Mouse (Mus musculus): ENCODE data around the gene Bin2. TPM values are rescaled to one million over a fixed set of nuclear protein-coding genes. Genes with fewer than 3 reads are reported as not detected.
A peak's percentile ranks its signal among the peaks of the same experiment; 100 is the strongest.

The Bin2 gene
- polyA plus RNA-seq, 1 experiment: 114 TPM

DNA sequence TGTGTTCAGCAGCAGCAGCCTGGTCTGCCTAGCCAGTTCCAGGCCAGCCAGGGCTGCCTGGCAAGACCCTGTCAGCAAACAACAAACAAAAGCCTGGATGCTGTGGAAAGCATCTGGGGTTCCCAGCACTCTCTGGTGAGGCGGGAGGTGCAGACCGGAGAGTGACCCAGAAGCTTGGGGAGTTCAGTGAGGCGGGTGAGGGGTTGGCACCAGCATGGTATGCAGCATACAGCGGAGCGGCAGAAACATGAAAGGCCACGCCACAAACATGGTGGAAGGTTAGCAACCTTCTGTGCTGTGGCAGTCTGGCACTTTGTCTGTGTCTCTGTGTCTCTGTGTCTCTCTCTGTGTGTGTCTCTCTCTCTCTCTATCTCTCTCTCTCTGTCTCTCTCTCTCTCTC lies 17.1 kb upstream of the Bin2 start:
- TF ChIP-seq POLR2A (IDR thresholded peaks at IDR 0.05; ENCODE audit: control insufficient read depth, extremely low read depth, insufficient read depth, low read length, poor library complexity) (no peak), CTCF (IDR thresholded peaks at IDR 0.05; ENCODE audit: borderline replicate concordance, control insufficient read depth, extremely low read depth, insufficient read depth, low read length, poor library complexity) (no peak)

DNA sequence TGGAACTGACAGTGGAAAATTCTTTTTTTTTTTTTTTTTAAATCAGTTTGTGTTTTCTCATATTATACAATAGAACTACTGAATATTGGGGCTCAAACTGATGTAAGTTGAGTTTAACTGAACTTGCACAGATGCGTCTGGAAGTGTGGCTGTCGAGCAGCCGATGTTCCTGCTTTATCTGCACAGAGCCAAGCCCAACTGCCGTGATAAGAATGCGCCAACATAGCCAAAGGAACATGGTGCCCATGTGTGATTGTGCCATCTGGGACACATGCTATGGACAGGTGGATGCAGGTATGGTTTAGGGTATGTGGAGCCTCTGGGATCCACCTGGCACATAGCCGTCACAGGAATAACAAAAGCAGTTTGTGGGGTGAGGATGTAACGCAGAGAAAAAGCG lies 16.5 kb upstream of the Bin2 start:
- WGBS: 96% methylated on average over 8 of the region's 8 CpGs
- H3K27ac ChIP-seq (ENCODE audit: control insufficient read depth, insufficient read depth, low read length): no peak overlapping the region
- H3K4me3 ChIP-seq (ENCODE audit: control insufficient read depth, insufficient read depth, low read length): no peak overlapping the region
- no peaks in the 10 kb centered on the region for H3K27me3 ChIP-seq (ENCODE audit: control insufficient read depth, insufficient read depth, low read length)
- no peaks in the 10 kb centered on the region for H3K36me3 ChIP-seq (ENCODE audit: control insufficient read depth, insufficient read depth, low read length)
- TF ChIP-seq POLR2A (IDR thresholded peaks at IDR 0.05; ENCODE audit: control insufficient read depth, extremely low read depth, insufficient read depth, low read length, poor library complexity): no peak
- no peak for TF ChIP-seq CTCF (IDR thresholded peaks at IDR 0.05; ENCODE audit: borderline replicate concordance, control insufficient read depth, extremely low read depth, insufficient read depth, low read length, poor library complexity)
- no peak for DNase-seq
- H3K4me1 ChIP-seq (replicated peaks; ENCODE audit: control insufficient read depth, insufficient read depth, low read length): peaks cover 17% of the 10 kb centered on the region

More for the DNA sequence above, 17.1 kb upstream of the Bin2 start:
- Histone ChIP-seq H3K36me3 (ENCODE audit: control insufficient read depth, insufficient read depth, low read length) (no peaks in the 10 kb centered on the region), H3K4me3 (ENCODE audit: control insufficient read depth, insufficient read depth, low read length) (no peak overlapping the region), H3K27ac (ENCODE audit: control insufficient read depth, insufficient read depth, low read length) (no peak overlapping the region), H3K27me3 (ENCODE audit: control insufficient read depth, insufficient read depth, low read length) (no peaks in the 10 kb centered on the region), H3K4me1 (replicated peaks; ENCODE audit: control insufficient read depth, insufficient read depth, low read length) (peaks cover 12% of the 10 kb centered on the region)
- 96% methylated on average over 6 of the region's 6 CpGs for WGBS
- DNase-seq: no peak

DNA sequence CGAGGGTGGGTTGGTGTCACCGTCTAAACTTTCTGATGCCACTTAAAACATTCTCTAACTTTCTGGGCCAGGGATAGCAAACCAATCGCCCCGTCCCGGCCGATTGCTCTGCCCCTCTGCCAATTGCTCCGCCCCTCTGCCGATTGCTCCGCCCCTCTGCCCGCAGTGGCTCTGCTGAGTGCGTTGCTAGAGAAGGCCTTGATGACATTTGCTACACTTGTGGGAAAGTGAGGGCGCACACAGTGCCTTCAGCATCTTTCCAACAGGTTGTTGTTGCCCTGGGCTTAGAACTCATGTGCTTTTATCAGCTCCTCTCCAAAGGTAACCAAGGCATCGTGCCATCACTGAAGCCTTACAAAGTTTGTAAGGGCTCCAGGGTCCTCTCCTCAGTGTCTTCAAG lies 15.9 kb upstream of the Bin2 start:
- TF ChIP-seq POLR2A (IDR thresholded peaks at IDR 0.05; ENCODE audit: control insufficient read depth, extremely low read depth, insufficient read depth, low read length, poor library complexity): no peak
- no peak for TF ChIP-seq CTCF (IDR thresholded peaks at IDR 0.05; ENCODE audit: borderline replicate concordance, control insufficient read depth, extremely low read depth, insufficient read depth, low read length, poor library complexity)
- Histone ChIP-seq H3K36me3 (ENCODE audit: control insufficient read depth, insufficient read depth, low read length) (no peaks in the 10 kb centered on the region), H3K4me3 (ENCODE audit: control insufficient read depth, insufficient read depth, low read length) (no peak overlapping the region), H3K27me3 (ENCODE audit: control insufficient read depth, insufficient read depth, low read length) (no peaks in the 10 kb centered on the region), H3K27ac (ENCODE audit: control insufficient read depth, insufficient read depth, low read length) (no peak overlapping the region), H3K4me1 (replicated peaks; ENCODE audit: control insufficient read depth, insufficient read depth, low read length) (peaks cover 23% of the 10 kb centered on the region)
- 86% methylated on average over 13 of the region's 13 CpGs for WGBS
- DNase-seq: no peak

DNA sequence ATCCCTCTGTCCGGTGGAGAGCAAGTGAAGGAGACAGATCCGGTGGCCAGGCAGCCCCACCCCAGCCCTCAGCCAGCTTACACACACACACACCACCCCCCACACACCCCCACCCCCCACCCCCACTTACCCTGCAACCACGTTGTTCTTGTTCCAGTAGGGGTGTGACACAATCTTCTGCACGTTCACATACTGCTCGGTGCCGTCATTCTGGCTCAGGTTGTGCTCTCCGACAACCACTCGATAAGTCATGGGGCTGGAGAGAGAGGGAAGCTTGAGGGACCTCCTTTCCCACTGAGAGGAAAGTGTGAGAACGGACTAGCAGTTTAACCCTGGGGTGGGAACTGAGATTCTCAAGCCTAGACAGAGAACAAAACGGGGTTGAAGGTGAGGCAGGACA lies 15.1 kb upstream of the Bin2 start:
- 92% methylated on average over 10 of the region's 10 CpGs for WGBS
- Histone ChIP-seq H3K27ac (ENCODE audit: control insufficient read depth, insufficient read depth, low read length) (no peak overlapping the region), H3K27me3 (ENCODE audit: control insufficient read depth, insufficient read depth, low read length) (no peaks in the 10 kb centered on the region), H3K4me3 (ENCODE audit: control insufficient read depth, insufficient read depth, low read length) (no peak overlapping the region), H3K36me3 (ENCODE audit: control insufficient read depth, insufficient read depth, low read length) (no peaks in the 10 kb centered on the region), H3K4me1 (replicated peaks; ENCODE audit: control insufficient read depth, insufficient read depth, low read length) (peaks cover 25% of the 10 kb centered on the region)
- TF ChIP-seq CTCF (IDR thresholded peaks at IDR 0.05; ENCODE audit: borderline replicate concordance, control insufficient read depth, extremely low read depth, insufficient read depth, low read length, poor library complexity) (no peak), POLR2A (IDR thresholded peaks at IDR 0.05; ENCODE audit: control insufficient read depth, extremely low read depth, insufficient read depth, low read length, poor library complexity) (no peak)
- no peak for DNase-seq

DNA sequence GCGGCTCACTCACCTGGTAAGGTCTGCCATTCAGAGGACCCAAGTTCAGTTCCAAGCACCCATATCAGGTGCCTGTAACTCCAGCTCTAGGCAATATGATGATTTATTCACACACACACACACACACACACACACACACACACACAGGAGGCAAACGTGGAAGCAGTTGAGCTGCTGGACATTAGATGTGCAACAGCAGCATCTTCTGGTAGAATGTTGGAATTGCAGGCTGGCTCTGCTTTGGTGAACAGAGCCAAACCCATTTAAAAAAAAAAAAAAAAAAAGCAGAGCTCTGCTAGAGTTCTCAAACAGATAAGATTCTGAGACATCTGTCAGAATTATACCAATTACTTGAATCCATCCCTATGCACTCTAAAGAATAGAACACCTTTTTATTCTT lies 13.7 kb upstream of the Bin2 start:
- no peaks in the 10 kb centered on the region for H3K27me3 ChIP-seq (ENCODE audit: control insufficient read depth, insufficient read depth, low read length)
- no peak overlapping the region for H3K4me3 ChIP-seq (ENCODE audit: control insufficient read depth, insufficient read depth, low read length)
- TF ChIP-seq CTCF (IDR thresholded peaks at IDR 0.05; ENCODE audit: borderline replicate concordance, control insufficient read depth, extremely low read depth, insufficient read depth, low read length, poor library complexity): no peak
- TF ChIP-seq POLR2A (IDR thresholded peaks at IDR 0.05; ENCODE audit: control insufficient read depth, extremely low read depth, insufficient read depth, low read length, poor library complexity): no peak
- no peaks in the 10 kb centered on the region for H3K36me3 ChIP-seq (ENCODE audit: control insufficient read depth, insufficient read depth, low read length)
- DNase-seq: peak; percentile 84
- H3K4me1 ChIP-seq (replicated peaks; ENCODE audit: control insufficient read depth, insufficient read depth, low read length): peaks cover 24% of the 10 kb centered on the region
- H3K27ac ChIP-seq (ENCODE audit: control insufficient read depth, insufficient read depth, low read length): no peak overlapping the region
- 47% methylated on average over 2 of the region's 2 CpGs for WGBS

DNA sequence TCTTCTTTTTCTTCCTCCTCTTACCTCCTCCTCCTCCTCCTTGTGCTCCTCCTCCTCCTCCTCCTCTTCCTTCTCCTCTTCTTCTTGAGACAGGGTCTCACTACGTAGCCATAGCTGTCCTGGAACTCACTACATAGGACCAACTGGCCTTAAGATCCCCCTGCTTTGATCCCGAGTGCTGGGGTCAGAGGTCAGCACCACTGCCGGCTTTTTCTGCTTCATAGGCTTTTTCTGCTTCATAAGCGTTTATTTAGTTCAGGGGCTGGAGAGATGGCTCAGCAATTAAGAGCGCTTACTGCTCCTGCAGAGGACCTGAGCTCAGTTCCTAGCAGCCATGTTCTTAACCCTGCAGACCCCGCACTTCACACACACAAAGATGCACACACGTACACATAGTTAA lies 12.4 kb upstream of the Bin2 start:
- DNase-seq: no peak
- Histone ChIP-seq H3K27me3 (ENCODE audit: control insufficient read depth, insufficient read depth, low read length) (no peaks in the 10 kb centered on the region), H3K4me1 (replicated peaks; ENCODE audit: control insufficient read depth, insufficient read depth, low read length) (peaks cover 13% of the 10 kb centered on the region), H3K27ac (ENCODE audit: control insufficient read depth, insufficient read depth, low read length) (no peak overlapping the region), H3K36me3 (ENCODE audit: control insufficient read depth, insufficient read depth, low read length) (no peaks in the 10 kb centered on the region), H3K4me3 (ENCODE audit: control insufficient read depth, insufficient read depth, low read length) (no peak overlapping the region)
- 89% methylated on average over 7 of the region's 7 CpGs for WGBS
- TF ChIP-seq POLR2A (IDR thresholded peaks at IDR 0.05; ENCODE audit: control insufficient read depth, extremely low read depth, insufficient read depth, low read length, poor library complexity): no peak

DNA sequence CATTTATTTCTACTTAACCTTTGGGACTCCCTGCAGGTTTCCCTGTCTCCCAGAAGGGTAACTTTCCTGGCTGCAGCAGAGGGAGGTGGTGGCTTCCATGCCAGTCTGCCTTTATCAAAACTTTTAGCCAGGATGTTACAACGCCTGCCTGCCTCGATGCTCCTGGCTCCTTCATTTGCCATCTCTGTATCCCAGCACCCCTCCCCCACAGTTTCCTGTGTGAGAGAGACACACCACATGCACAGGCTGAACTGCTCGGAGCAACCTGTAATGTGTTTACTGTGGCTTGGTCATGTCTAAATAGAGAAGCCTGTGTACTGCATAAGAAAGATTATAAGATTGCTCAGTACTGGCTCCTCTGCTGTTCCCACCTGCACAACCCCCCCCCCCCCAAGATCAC lies 11.0 kb upstream of the Bin2 start:
- TF ChIP-seq CTCF (IDR thresholded peaks at IDR 0.05; ENCODE audit: borderline replicate concordance, control insufficient read depth, extremely low read depth, insufficient read depth, low read length, poor library complexity) (no peak), POLR2A (IDR thresholded peaks at IDR 0.05; ENCODE audit: control insufficient read depth, extremely low read depth, insufficient read depth, low read length, poor library complexity) (no peak)
- no peak overlapping the region for H3K4me3 ChIP-seq (ENCODE audit: control insufficient read depth, insufficient read depth, low read length)
- WGBS: 32% methylated on average over 3 of the region's 3 CpGs
- no peak overlapping the region for H3K27ac ChIP-seq (ENCODE audit: control insufficient read depth, insufficient read depth, low read length)
- H3K27me3 ChIP-seq (ENCODE audit: control insufficient read depth, insufficient read depth, low read length): no peaks in the 10 kb centered on the region
- DNase-seq: no peak
- H3K4me1 ChIP-seq (replicated peaks; ENCODE audit: control insufficient read depth, insufficient read depth, low read length): peaks cover 13% of the 10 kb centered on the region
- H3K36me3 ChIP-seq (ENCODE audit: control insufficient read depth, insufficient read depth, low read length): no peaks in the 10 kb centered on the region

All from thymus, adult 2 months (tissue).